Mouse (Mus musculus): ENCODE measurements at regions not wholly inside any gene's neighbourhood (a gene's known extent, or its start where the extent isn't known, plus 50 kb on each side); places are given as distances from the start of the nearest gene placed in this dataset.
A peak's percentile ranks its signal among the peaks of the same experiment; 100 is the strongest.

- H3K27ac ChIP-seq (ENCODE audit: low read length), result no peak overlapping the region
- no peak; the same call in 1 of the 2 replicates for ATAC-seq (ENCODE audit: low read depth)
- H3K4me2 ChIP-seq (ENCODE audit: low read depth, low read length), result 0 out of 2 replicates have a peak overlapping the region, but pooled peaks have one; percentile 5
- H3K36me3 ChIP-seq (ENCODE audit: control insufficient read depth, insufficient read depth, low read length), result no peaks in the 10 kb centered on the region
- no peak overlapping the region for H3K9ac ChIP-seq (ENCODE audit: low read length)
- H3K9me3 ChIP-seq (ENCODE audit: control insufficient read depth, low read length), result no peaks in the 10 kb centered on the region
- no peaks in the 10 kb centered on the region for H3K27me3 ChIP-seq (ENCODE audit: control insufficient read depth, insufficient read depth, low read depth, low read length)
- H3K4me1 ChIP-seq (replicated peaks; ENCODE audit: control insufficient read depth, insufficient read depth, low read length), result peaks cover 9% of the 10 kb centered on the region
- WGBS, result 44% methylated on average over 10 of the region's 10 CpGs
- no peak overlapping the region for H3K4me3 ChIP-seq (ENCODE audit: low read length)
These were observed 618.1 kb upstream of the A1bg start for GRCm38 (mm10) chr15:61540753-61541421.

GRCm38 (mm10) chr15:61538930-61539329 is 616.1 kb upstream of the A1bg start:
- no peak overlapping the region for H3K27ac ChIP-seq (ENCODE audit: low read length)

GRCm38 (mm10) chr15:61538169-61538755 is 615.5 kb upstream of the A1bg start:
- no peak overlapping the region for H3K27ac ChIP-seq (ENCODE audit: low read length)
- peaks cover 13% of the 10 kb centered on the region for H3K4me1 ChIP-seq (replicated peaks; ENCODE audit: control insufficient read depth, insufficient read depth, low read length)
- H3K9ac ChIP-seq (ENCODE audit: low read length), result no peak overlapping the region
- no peaks in the 10 kb centered on the region for H3K36me3 ChIP-seq (ENCODE audit: control insufficient read depth, insufficient read depth, low read length)
- 66% methylated on average over 4 of the region's 4 CpGs for WGBS
- no peak overlapping the region for H3K4me3 ChIP-seq (ENCODE audit: low read length)
- H3K27me3 ChIP-seq (ENCODE audit: control insufficient read depth, insufficient read depth, low read depth, low read length), result no peaks in the 10 kb centered on the region
- H3K4me2 ChIP-seq (ENCODE audit: low read depth, low read length), result no peak overlapping the region
- H3K9me3 ChIP-seq (ENCODE audit: control insufficient read depth, low read length), result no peaks in the 10 kb centered on the region
- ATAC-seq (ENCODE audit: low read depth), result no peak

More at GRCm38 (mm10) chr15:61538930-61539329, 616.1 kb upstream of the A1bg start:
- no peak for ATAC-seq (ENCODE audit: low read depth)
- H3K4me3 ChIP-seq (ENCODE audit: low read length), result no peak overlapping the region
- no peaks in the 10 kb centered on the region for H3K9me3 ChIP-seq (ENCODE audit: control insufficient read depth, low read length)
- no peaks in the 10 kb centered on the region for H3K36me3 ChIP-seq (ENCODE audit: control insufficient read depth, insufficient read depth, low read length)
- no peaks in the 10 kb centered on the region for H3K27me3 ChIP-seq (ENCODE audit: control insufficient read depth, insufficient read depth, low read depth, low read length)
- 54% methylated on average over 5 of the region's 5 CpGs for WGBS
- no peak overlapping the region for H3K4me2 ChIP-seq (ENCODE audit: low read depth, low read length)
- no peak overlapping the region for H3K9ac ChIP-seq (ENCODE audit: low read length)
- peaks cover 13% of the 10 kb centered on the region for H3K4me1 ChIP-seq (replicated peaks; ENCODE audit: control insufficient read depth, insufficient read depth, low read length)

- no peak for ATAC-seq (ENCODE audit: low read depth)
- no peaks in the 10 kb centered on the region for H3K9me3 ChIP-seq (ENCODE audit: control insufficient read depth, low read length)
- no peak overlapping the region for H3K9ac ChIP-seq (ENCODE audit: low read length)
- no peaks in the 10 kb centered on the region for H3K36me3 ChIP-seq (ENCODE audit: control insufficient read depth, insufficient read depth, low read length)
- peaks cover 9% of the 10 kb centered on the region for H3K4me1 ChIP-seq (replicated peaks; ENCODE audit: control insufficient read depth, insufficient read depth, low read length)
- no peaks in the 10 kb centered on the region for H3K27me3 ChIP-seq (ENCODE audit: control insufficient read depth, insufficient read depth, low read depth, low read length)
- H3K27ac ChIP-seq (ENCODE audit: low read length), result no peak overlapping the region
- no peak overlapping the region for H3K4me3 ChIP-seq (ENCODE audit: low read length)
- H3K4me2 ChIP-seq (ENCODE audit: low read depth, low read length), result no peak overlapping the region
- 60% methylated on average over 2 of the region's 2 CpGs for WGBS
These were observed 613.5 kb upstream of the A1bg start for GRCm38 (mm10) chr15:61536332-61536716.

GRCm38 (mm10) chr15:61535644-61536331 is 613.0 kb upstream of the A1bg start:
- Histone ChIP-seq H3K27me3 (ENCODE audit: control insufficient read depth, insufficient read depth, low read depth, low read length) (no peaks in the 10 kb centered on the region), H3K4me1 (replicated peaks; ENCODE audit: control insufficient read depth, insufficient read depth, low read length) (peaks cover 7% of the 10 kb centered on the region), H3K9ac (ENCODE audit: low read length) (no peak overlapping the region), H3K4me2 (ENCODE audit: low read depth, low read length) (no peak overlapping the region), H3K27ac (ENCODE audit: low read length) (no peak overlapping the region), H3K4me3 (ENCODE audit: low read length) (no peak overlapping the region), H3K36me3 (ENCODE audit: control insufficient read depth, insufficient read depth, low read length) (no peaks in the 10 kb centered on the region), H3K9me3 (ENCODE audit: control insufficient read depth, low read length) (no peaks in the 10 kb centered on the region)
- ATAC-seq (ENCODE audit: low read depth), result peak; percentile 12; the same call in 1 of the 2 replicates
- 22% methylated on average over 6 of the region's 6 CpGs for WGBS

- Histone ChIP-seq H3K9me3 (ENCODE audit: control insufficient read depth, low read length) (no peaks in the 10 kb centered on the region), H3K36me3 (ENCODE audit: control insufficient read depth, insufficient read depth, low read length) (no peaks in the 10 kb centered on the region), H3K9ac (ENCODE audit: low read length) (no peak overlapping the region), H3K4me2 (ENCODE audit: low read depth, low read length) (no peak overlapping the region), H3K27ac (ENCODE audit: low read length) (peak overlapping the region; percentile 31; the same call in 1 of the 2 replicates), H3K4me1 (replicated peaks; ENCODE audit: control insufficient read depth, insufficient read depth, low read length) (peaks cover 7% of the 10 kb centered on the region), H3K27me3 (ENCODE audit: control insufficient read depth, insufficient read depth, low read depth, low read length) (no peaks in the 10 kb centered on the region), H3K4me3 (ENCODE audit: low read length) (no peak overlapping the region)
- no peak for ATAC-seq (ENCODE audit: low read depth)
- WGBS, result 68% methylated on average over 6 of the region's 6 CpGs
These were observed 612.4 kb upstream of the A1bg start for GRCm38 (mm10) chr15:61535180-61535579.

GRCm38 (mm10) chr15:61532808-61533207 is 610.0 kb upstream of the A1bg start:
- Histone ChIP-seq H3K4me1 (replicated peaks; ENCODE audit: control insufficient read depth, insufficient read depth, low read length) (peaks cover 7% of the 10 kb centered on the region), H3K9me3 (ENCODE audit: control insufficient read depth, low read length) (no peaks in the 10 kb centered on the region), H3K4me2 (ENCODE audit: low read depth, low read length) (no peak overlapping the region), H3K27ac (ENCODE audit: low read length) (no peak overlapping the region), H3K27me3 (ENCODE audit: control insufficient read depth, insufficient read depth, low read depth, low read length) (no peaks in the 10 kb centered on the region), H3K36me3 (ENCODE audit: control insufficient read depth, insufficient read depth, low read length) (no peaks in the 10 kb centered on the region), H3K4me3 (ENCODE audit: low read length) (no peak overlapping the region), H3K9ac (ENCODE audit: low read length) (no peak overlapping the region)
- WGBS, result 54% methylated on average over 7 of the region's 7 CpGs
- peak; percentile 31; the same call in 1 of the 2 replicates for ATAC-seq (ENCODE audit: low read depth)

GRCm38 (mm10) chr15:61532040-61532439 is 609.2 kb upstream of the A1bg start:
- Histone ChIP-seq H3K4me3 (ENCODE audit: low read length) (no peak overlapping the region), H3K4me2 (ENCODE audit: low read depth, low read length) (no peak overlapping the region), H3K9ac (ENCODE audit: low read length) (no peak overlapping the region), H3K9me3 (ENCODE audit: control insufficient read depth, low read length) (no peaks in the 10 kb centered on the region), H3K4me1 (replicated peaks; ENCODE audit: control insufficient read depth, insufficient read depth, low read length) (peaks cover 7% of the 10 kb centered on the region), H3K27ac (ENCODE audit: low read length) (no peak overlapping the region), H3K36me3 (ENCODE audit: control insufficient read depth, insufficient read depth, low read length) (no peaks in the 10 kb centered on the region), H3K27me3 (ENCODE audit: control insufficient read depth, insufficient read depth, low read depth, low read length) (no peaks in the 10 kb centered on the region)
- no peak for ATAC-seq (ENCODE audit: low read depth)
- 68% methylated on average over 2 of the region's 2 CpGs for WGBS

GRCm38 (mm10) chr15:61523036-61523435 is 600.2 kb upstream of the A1bg start:
- no peak for ATAC-seq (ENCODE audit: low read depth)

More at GRCm38 (mm10) chr15:61523036-61523435, 600.2 kb upstream of the A1bg start:
- H3K4me3 ChIP-seq (ENCODE audit: low read length), result no peak overlapping the region
- no peaks in the 10 kb centered on the region for H3K27me3 ChIP-seq (ENCODE audit: control insufficient read depth, insufficient read depth, low read depth, low read length)
- no peak overlapping the region for H3K4me2 ChIP-seq (ENCODE audit: low read depth, low read length)
- no peaks in the 10 kb centered on the region for H3K9me3 ChIP-seq (ENCODE audit: control insufficient read depth, low read length)
- no peaks in the 10 kb centered on the region for H3K36me3 ChIP-seq (ENCODE audit: control insufficient read depth, insufficient read depth, low read length)
- no peak overlapping the region for H3K9ac ChIP-seq (ENCODE audit: low read length)
- H3K27ac ChIP-seq (ENCODE audit: low read length), result no peak overlapping the region
- WGBS, result 56% methylated on average over 2 of the region's 2 CpGs
- H3K4me1 ChIP-seq (replicated peaks; ENCODE audit: control insufficient read depth, insufficient read depth, low read length), result 0 out of 2 replicates have a peak, but pooled peaks cover 2% of the 10 kb centered on the region
